Mouse (Mus musculus) lung, postnatal 25 days (tissue): Measurements from ENCODE around the gene Psmb9.
"Not testable (repeated sequence)": the region's sequence is repeated elsewhere in the genome, so short reads cannot be mapped to it uniquely, and the experiment has no call there.

Source experiments
- DNase-seq: peaks from one replicate; pipeline ENCODE4 v3.0.0; 2022; ENCODE audit warnings: low spot score

Gene Psmb9

DNA sequence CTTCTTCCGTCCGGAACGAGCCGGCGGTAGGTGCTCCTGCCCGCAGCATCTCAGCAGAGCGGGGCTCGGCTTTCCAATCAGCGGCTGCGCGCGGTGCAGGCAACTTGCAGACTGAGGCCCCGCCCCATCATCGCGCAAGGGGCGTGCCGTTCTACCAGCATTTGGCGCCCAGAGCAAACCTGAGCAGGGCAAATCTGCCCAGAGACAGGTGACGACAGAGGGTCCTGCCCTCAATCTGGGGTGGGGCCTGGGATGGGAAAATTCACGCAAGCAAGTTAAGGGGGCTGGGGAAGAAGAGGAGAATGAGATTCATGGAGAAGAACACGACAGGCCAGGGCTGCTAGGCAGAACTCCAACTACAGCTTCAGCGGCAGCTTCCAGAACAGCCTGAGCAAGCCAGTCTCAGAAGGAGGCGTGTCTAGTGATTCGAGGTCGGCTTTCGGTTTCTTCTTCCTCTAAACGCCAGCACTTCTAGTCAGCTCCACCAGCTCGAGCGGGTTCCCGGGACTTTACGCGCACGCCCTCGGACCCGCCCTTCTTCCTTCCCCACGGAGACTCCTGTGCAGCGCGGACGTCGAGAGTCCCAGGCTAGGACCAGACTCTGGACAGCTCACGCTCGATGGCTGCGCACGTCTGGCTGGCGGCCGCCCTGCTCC, at the start of gene Psmb9, which contains the start of gene Tap1:
Gene Psmb9 (minus strand): TSS at position 504 of the 656 bp plus-strand sequence.
Gene Tap1 (plus strand): TSS at position 293 of the 656 bp plus-strand sequence.
- peak; percentile 98 for DNase-seq

DNA sequence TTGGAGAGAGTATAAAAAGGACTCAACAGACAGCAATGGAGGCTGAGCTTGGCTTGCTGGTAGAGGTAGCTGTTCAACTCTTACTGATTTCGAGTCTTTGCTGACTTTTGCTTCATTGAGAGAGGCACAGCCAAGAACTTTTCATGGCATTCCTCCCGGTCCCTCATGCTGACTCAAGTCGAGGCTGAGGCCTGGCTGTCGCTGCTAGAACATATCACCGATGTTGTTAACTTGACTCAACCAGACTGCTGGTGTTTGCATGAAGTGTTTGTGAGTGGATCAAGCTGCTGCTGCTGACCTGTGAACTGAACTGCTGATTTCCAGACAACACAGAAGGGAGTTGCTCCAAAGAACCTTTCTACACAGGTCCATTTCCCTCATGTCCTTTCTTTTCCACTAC, 49.1 kb upstream of the Psmb9 start:
- peak; percentile 56 for DNase-seq

DNA sequence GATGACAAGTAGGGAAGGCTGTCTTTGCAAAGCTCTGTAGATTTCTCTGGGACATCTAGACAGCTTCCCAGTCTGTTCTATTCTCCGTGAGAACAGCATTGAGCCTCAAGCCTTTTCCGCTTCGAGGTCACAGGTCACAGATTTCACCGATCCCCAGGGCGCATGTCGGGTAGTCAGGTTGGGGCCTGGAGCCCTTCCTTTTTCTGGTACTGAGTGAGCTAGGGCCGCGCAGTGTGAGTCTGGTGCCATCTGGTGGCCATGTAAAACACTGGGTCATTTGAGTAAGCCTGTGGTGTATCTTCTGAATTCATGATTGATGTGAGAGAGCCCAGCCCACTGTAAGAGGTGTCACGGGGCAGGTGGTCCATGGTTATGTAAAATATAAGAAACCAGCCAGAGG, 47.4 kb upstream of the Psmb9 start:
- peak; percentile 86 for DNase-seq

DNA sequence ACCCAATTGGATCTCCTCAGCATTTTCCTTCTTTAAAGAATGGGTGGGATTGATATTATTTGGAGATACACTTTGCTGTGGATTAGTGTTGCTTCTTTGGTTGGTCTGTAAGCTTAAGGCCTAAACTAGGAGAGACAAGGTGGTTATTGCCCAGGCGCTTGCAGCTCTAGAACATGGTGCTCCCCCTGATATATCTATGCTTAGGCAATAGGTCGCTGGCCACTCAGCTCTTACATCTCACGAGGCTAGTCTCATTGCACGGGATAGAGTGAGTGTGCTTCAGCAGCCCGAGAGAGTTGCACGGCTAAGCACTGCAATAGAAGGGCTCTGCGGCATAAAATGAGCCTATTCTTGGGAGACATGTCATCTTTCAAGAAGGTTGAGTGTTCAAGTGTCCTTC, 44.5 kb upstream of the Psmb9 start:
- DNase-seq: not testable (repeated sequence)

DNA sequence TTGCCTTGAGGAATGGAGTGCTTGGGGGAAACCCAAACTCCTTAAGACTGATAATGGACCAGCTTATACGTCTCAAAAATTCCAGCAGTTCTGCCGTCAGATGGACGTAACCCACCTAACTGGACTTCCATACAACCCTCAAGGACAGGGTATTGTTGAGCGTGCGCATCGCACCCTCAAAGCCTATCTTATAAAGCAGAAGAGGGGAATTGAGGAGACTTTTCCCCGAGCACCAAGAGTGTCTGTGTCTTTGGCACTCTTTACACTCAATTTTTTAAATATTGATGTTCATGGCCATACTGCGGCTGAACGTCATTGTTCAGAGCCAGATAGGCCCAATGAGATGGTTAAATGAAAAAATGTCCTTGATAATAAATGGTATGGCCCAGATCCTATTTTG, 43.4 kb upstream of the Psmb9 start:
- DNase-seq: not testable (repeated sequence)

DNA sequence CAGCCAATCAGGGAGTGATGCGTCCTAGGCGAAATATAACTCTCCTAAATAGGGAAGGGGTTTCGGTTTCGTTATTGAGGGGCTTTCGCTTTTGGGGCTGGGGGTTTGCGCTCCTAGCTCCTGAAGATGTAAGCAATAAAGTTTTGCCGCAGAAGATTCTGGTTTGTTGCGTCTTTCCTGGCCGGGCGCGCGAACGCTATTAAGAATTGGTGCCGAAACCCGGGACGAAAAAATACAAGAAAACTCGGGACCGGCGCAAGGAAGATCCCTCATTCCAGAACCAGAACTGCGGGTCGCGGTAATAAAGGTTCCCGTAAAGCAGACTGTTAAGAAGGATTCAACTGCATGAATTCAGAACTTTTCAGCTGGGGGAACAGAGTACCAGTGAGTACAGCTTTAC, 38.3 kb upstream of the Psmb9 start:
- DNase-seq: not testable (repeated sequence)

DNA sequence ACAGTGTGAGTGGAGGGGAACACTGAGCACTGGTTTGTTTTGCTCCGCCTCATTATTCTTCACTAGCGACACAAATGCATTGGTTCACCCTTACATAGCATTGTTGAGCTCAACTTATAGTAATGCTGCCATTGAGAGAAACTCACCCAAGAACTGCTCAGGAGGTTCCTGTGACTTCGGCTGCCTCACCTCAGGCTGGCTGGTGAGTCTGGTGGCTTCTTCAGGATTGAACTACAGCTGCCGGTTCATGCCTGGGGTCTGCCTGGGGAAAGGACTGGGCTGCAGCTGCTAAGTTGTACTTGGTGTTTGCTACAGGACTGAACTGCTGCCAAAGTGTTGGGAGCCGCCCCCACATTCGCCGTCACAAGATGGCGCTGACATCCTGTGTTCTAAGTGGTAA, 37.9 kb upstream of the Psmb9 start:
- DNase-seq: no peak

DNA sequence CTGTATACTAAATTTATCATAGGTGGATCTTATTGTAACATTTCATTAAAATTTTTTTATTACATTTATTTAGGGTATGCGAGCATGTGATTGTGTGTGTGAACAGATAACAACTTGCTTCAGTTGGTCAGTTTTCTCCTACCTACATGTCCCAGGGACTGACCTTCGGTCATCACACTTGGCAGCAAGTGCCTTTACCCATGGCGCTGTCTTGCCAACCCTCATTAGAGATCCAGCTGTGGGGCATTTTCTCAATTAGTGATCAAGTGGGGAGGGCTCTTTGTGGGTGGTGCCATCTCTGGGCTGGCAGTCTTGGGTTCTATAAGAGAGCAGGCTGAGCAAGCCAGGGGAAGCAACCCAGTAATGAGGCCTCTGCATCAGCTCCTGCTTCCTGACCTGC, 37.3 kb upstream of the Psmb9 start:
- no peak for DNase-seq

DNA sequence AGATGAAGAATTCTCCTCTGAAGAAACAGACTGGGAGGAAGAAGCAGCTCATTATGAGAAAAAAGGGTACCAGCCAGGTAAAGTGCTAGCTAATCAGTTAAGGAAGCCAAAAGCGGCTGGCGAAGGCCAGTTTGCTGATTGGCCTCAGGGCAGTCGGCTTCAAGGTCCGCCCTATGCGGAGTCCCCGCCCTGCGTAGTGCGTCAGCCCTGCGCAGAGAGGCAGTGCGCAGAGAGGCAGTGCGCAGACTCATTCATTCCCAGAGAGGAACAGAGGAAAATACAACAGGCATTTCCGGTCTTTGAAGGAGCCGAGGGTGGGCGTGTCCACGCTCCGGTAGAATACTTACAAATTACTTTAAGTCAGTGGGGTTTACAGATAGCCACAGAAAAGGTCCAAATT, 32.8 kb upstream of the Psmb9 start:
- not testable (repeated sequence) for DNase-seq

DNA sequence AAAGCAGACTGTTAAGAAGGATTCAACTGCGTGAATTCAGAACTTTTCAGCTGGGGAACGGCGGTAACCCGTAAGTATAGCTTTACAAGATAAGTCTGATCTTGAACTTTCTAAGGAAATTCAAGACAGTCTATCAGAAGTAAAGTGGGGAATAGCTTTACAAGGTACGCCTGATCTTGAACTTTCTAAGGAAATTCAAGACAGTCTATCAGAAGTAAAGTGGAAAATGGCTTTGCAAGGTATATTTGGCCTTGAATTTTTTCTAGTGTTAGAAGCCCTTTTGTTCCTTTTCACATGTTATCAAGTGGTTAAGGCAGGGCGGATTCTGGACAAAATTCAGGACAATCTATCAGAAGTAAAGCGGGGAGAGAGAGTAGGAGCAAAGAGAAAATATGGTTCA, 32.2 kb upstream of the Psmb9 start:
- peak; percentile 69 for DNase-seq

DNA sequence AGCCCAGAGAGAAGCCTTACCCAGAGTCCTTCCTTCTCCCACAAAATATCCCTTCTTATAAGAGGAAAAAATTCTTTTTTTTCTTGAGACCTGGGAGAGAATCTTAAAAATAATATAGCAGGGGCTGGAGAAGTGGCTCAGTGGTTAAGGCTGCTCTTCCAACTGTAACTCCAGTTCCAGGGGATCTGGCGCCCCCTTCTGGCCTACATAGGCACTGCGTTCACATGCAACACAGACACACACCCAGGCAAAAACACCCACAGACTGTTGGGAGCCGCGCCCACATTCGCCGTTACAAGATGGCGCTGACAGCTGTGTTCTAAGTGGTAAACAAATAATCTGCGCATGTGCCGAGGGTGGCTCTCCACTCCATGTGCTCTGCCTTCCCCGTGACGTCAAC, 31.5 kb upstream of the Psmb9 start:
- DNase-seq: not testable (repeated sequence)

DNA sequence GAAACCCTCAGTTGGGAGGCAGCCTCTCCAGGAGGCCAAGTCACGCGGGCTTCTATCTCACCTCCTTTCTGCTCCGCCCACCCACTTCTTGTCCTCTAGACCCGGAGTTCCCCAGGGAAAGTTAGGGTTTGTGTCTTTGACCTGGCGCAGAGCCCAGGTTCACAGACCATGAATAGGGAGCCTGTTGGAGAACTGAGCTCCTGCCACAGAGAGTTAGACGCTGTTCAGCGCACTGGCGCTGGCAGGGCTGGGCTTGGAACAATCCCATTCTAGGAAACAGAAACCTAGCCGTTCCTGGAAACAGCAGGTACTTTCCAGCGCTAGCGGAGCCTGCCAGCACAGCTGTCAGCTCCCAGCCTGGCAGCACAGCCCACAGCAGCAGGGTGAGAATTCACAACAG, 31.1 kb upstream of the Psmb9 start:
- DNase-seq: peak; percentile 80

DNA sequence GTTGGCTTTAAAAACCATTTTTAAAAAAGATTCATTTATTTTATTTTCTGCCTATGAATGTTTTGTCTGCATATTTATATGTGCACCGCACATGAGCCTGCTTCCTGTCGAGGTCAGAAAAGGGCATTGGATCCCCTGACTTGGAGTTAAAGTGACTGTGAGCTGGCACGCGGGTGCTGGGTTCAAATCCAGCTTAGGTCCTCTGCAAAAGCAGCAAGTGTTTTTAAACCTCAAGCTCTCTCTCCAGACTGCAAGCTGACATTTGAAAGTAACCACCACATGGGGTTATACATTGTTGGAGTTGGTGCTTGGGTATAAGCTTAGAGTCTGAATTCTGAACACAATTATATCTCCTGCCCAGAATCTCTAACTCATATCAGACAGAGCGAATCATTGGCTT, 30.4 kb upstream of the Psmb9 start:
- no peak for DNase-seq

DNA sequence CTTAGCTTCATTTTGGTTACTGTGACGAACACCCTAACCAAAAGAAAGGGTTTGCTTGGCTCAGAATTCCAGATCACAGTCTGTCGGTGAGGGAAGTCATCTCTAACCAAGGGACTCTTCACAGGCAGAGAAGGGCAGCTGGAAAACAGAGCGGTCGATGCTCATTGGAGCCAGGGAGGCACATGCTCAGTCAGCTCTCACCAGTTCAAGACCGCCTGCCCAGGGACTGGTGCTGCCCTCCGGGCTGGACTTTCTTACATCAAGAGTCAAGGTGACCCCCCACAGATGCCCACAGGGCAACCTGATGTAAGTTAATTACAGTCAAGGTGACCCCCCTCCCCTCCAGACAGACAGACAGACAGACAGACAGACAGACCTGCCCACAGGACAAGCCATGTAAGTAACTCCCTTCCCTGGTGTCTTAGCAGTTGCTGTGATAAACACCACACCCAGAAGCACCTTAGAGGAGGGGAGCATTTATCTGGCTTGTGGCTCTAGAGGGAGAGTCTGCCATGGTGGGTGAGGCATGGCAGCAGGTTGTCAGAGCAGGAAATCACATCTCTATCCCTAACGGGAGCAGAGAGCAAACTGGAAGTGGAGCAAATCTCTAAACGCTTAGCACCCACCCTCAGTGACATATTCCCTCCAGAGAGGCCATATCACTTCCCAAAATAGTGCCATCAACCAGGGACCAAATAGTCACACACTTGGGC, 29.8 kb upstream of the Psmb9 start:
- no peak for DNase-seq

DNA sequence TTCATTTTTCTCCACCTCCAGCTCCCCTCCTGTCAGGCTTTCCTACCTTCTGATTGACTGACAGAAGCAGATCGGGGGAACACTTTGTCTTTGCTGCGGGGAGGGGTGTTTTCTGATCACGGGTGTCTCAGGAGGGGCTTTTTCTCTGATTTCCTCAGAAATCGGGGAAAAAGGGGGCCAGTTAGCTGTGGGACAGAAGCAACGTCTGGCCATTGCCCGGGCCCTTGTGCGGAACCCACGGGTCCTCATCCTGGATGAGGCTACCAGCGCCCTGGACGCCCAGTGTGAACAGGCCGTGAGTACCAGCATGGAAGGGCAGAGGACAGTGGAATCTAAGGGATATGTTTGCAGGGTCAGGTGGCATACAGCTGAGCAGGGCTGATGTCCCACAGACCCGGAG, 27.6 kb upstream of the Psmb9 start:
- no peak for DNase-seq

DNA sequence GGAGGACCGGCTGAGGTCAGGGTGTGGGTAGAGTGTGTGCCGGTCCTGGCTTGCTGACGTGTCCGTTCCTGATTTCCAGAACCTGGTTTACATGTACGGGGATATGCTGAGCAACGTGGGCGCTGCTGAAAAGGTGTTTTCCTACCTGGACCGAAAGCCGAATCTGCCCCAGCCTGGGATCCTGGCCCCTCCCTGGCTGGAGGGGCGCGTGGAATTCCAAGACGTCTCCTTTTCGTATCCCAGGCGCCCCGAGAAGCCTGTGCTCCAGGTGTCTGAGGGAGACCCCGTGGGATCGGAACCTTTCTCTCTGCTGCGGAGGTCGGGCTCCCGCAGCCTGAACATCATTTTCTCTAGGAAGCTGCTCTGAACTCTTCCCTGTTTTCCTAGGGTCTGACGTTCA, 26.4 kb upstream of the Psmb9 start:
- no peak for DNase-seq

DNA sequence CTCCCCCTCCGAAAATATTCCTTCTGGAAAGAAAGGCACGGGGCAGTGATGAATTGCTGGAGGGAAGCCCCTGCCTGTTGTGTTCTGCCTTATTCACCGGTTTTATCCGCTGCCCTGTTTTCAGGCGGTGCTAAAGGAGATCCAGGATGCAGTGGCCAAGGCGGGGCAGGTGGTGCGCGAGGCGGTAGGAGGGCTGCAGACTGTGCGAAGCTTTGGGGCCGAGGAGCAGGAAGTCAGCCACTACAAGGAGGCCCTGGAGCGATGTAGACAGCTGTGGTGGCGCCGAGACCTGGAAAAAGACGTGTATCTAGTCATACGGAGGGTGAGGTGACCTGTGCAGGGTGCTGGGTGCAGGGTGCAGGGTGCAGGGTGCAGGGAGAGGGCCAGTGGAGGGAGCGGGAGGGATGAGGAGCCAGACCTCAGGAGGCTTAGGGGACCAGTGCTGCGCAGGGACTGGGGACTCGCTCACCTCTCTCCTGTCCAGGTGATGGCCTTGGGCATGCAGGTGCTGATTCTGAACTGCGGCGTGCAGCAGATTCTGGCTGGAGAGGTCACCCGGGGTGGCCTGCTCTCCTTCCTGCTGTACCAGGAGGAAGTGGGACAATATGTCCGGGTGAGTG, 24.3 kb upstream of the Psmb9 start:
- DNase-seq: no peak

DNA sequence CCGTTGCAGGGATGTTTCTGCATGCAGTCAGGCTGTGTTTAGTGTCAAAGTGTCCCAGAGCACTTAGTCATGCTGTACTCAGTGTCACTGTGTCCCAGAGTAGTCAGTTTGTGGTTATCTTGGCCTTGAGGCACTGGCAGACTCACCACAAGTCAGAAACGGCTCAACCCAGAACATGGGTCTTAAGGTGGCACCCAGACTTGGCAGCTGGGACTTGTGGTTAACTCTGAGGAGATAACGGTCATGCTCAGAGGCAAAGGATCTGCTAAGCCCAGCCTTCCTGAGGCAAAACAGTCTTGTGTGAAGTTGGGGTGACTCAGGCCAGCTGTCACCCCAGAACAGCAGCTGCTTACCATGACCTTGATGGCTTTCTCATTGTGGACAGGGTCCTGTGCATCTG, 23.0 kb upstream of the Psmb9 start:
- DNase-seq: no peak

DNA sequence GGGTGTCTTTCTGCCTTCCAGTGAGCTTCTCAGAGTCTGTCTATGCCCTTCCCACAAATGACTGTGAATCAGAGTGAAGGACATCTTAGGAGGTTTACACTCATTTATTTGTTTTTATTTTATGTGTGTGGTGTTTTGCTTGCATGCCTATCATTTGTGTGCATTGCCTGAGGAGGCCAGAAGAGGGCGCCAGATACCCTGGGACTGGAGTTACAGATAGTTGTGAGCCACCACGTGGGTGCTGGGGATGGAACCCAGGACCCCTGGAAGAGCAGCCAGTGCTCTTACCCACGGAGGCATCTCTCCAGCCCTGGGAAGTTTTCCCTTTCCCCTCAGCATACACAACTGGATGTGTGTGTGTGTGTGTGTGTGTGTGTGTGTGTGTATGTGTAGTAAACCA, 22.1 kb upstream of the Psmb9 start:
- DNase-seq: no peak

DNA sequence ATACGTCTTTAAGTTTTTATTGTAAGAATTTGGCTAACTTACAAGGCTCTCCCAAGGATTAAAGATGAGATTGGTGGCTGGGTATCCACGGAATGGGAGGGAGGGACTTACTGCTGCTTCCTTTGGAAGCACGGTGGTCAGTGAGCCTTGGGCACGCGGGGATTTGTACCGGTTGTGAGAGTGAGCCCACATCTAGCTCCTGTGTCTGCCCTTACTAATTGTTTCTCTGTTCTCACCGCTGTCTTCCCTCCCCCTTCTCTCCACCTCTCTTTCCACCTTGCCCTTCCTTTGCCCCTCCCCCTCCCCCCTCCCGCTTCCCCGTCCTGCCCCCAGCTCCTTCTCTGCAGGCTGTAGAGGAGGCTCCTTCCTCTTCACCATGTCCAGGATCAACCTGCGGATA, 20.9 kb upstream of the Psmb9 start:
- DNase-seq: no peak

DNA sequence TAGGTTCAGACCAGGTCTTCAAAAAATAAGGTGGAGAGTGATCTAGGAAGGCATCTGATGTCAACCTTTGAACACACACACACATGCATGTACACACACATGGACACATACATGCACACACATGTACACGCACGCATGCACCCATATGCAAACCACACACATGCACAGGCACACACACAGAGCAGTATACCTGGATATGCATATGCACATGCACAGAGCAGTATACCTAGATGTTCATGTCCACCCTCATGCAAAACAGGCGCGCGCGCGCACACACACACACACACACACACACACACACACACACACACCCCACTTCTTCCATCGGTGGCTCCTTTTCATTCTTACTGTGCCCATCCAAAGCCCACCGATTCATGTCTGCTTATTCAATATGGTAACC, 20.3 kb upstream of the Psmb9 start:
- no peak for DNase-seq

DNA sequence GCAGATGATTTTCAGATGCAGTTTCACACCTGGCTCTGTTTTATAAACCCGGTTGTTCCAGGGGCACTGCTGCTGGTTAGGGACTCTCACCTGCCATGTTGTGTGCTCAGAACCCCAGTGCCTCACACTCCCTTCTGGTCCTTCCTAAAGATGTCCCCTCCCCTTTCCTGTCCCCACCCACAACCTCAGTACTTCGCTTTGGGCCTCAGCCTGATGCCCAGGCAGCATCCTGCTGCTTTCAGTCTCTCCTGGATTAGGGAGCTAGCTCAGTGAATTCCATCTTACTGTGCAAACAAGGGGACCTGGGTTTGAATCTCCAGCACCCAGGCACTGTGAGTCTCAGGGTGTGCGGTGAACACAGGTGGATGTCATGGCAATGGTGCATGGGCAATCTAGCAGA, 19.9 kb upstream of the Psmb9 start:
- DNase-seq: no peak

DNA sequence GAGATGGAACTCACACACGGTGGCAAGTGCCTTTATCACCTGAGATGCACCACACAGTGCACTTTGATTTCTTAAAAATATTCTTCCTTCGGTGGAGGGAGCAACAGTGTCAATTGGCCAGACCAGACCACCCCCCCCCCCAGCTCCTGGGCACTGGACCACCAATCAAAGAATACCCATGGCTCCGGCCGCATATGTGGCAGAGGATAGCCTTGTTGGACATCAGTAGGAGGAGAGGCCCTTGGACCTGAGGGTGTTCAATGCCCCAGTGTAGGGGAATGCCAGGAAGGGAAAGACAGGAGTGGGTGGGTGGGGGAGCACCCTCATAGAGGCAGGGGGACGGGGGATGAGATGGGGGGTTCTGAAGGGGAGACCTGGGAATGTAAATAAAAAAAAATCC, 19.2 kb upstream of the Psmb9 start:
- no peak for DNase-seq
